Mouse (Mus musculus) gastrocnemius, adult 18-20 months (tissue): Measurements from ENCODE around the gene Fuk. TPM values are rescaled to one million over a fixed set of nuclear protein-coding genes. Genes with fewer than 3 reads are reported as not detected.
"Not testable (repeated sequence)": the region's sequence is repeated elsewhere in the genome, so short reads cannot be mapped to it uniquely, and the experiment has no call there.

Source experiments
- DNase-seq: peaks from one replicate; pipeline ENCODE4 v3.0.0; 2021; ENCODE audit warnings: low spot score
- total RNA-seq, 2 experiments: library from RNA; stranded (reverse); gene quantifications; 2 replicates each; pipeline ENCODE4 v1.2.3; 2021

The Fuk gene
- total RNA-seq, 2 experiments from 2014 or later, result 3.6 to 4.4 TPM

DNA sequence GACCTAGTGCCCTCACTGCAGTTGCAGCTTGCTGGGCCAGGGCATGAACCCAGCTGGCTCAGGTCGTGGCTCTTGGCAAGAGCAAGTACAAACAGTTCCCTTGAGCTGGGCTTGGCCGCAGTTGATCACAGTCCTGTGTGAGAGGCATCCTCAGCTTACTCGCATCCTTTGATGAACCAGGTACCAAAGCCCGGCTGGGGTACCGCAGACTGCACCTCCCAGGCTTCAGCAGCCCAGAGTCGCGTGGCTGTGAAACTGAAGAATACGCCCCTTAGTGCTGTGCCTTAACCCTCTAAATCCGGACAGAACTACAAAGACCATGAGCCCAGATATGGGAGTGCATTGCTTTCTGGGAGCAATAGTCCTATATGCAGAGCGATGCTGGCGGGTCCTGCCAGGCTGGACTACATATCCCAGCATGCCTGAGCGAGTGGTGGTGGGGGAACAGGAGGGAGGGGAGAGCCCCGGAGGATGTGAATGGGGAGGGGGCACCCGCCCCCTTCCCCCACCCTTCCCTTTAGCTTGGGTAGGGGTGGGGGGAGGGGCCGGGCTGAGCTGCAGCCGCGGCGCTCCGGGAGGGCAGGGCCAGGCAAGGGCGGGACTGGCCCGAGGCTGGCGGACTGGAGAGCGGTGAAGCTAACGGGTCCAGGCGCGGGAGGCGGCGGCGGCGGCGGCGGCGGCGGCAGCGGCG is 17.2 kb upstream of the Fuk start, which contains the start of gene St3gal2:
Gene St3gal2 (plus strand): TSS at position 582 of the 691 bp plus-strand sequence.
- DNase-seq, result peak; percentile 92

DNA sequence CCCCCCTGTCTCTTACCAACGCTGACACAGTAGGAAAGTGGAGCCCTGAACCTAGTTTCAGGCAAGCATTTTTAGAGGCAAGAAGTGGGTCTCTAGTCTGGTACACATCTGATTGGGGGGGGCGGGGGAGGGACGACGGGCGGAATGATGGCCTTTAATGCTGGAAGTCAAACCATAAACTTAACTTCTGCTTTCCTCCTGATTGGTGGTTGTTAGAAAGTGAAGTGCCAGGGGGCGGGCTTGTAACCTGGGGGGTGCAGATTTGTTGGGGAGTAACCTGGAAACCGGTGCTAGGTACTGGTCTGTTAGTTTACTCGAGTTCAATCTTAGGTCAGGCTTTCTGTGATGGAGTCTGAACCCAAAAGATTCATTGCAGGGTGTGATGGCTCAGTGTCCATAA is 16.2 kb upstream of the Fuk start:
- no peak for DNase-seq

DNA sequence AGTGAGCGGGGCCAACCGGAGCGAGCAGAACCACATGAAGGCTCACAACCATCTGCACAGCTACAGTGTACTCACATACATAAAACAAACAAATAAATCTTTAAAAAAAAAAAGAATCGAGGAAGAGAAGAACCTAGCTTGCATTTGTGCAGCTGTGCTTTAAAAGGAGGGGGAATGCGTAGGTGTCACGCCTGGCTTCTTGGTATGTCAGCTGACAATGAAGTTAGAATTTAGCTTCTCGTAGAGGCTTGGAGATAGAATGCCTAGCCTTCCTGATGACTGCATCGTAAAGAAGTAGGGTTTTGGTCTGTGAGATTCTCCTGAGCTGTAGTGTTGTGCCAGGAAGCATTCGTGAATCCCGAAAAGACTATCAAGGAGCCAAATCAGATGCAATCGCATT is 15.7 kb upstream of the Fuk start:
- no peak for DNase-seq

DNA sequence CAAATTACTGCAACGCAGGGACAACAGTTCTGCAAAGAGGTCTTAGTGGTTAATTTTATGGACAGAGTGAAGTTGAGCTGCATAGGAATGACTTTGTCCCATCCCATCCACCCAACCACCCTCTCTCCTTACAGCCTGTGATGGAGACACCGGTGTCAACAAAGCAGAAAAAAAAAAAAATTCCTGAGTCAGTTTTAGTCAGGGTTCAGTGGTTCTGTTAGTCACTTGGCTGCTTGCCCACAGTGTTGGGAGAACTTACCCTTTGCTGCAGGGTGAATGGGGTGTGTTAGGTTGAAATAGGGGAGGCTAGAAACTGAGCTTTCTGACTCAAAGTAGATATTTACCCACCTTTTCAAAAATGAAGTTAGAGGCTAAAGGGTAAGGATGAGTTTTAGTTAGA is 15.1 kb upstream of the Fuk start:
- DNase-seq, result no peak

DNA sequence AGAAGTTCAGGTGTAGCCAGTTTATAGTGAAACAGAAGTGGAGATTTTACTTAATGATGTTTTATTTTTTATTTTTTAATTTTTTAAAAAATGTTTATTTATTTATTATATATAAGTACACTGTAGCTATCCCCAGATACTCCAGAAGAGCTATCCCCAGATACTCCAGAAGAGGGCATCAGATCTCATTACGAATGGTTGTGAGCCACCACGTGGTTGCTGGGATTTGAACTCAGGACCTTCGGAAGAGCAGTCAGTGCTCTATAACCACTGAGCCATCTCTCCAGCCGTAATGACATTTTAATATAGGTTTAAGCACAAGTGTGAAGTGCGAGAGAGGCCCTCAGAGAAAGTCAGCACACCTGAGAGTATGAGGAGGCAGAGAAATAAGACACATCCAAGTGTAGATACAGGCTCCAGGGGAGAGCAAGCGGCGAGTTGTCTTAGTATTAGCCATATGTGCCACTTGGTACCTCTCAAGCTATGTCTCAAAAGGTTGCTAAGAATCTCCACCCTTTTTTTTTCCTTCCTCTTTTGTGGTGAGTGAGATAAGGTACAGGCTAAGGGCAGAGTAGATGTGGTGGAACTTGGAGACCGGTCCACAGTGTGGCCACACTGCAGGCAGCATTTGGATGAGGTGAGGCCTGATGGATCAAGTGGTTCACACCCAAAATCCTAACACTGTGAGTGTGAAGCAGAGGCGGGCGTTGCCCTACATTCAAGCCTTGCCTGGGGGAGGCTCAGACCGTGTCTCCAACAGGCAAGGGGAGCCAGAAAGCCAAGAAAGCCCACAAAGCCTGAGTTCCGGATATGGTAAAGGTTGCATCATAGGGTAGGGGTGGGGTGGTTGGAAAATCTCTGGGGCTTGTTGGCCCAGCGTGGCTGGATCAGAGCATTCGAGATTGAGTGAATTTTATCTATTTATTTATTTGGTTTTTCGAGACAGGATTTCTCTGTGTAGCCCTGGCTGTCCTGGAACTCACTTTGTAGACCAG is 9.6 kb upstream of the Fuk start:
- DNase-seq, result no peak

DNA sequence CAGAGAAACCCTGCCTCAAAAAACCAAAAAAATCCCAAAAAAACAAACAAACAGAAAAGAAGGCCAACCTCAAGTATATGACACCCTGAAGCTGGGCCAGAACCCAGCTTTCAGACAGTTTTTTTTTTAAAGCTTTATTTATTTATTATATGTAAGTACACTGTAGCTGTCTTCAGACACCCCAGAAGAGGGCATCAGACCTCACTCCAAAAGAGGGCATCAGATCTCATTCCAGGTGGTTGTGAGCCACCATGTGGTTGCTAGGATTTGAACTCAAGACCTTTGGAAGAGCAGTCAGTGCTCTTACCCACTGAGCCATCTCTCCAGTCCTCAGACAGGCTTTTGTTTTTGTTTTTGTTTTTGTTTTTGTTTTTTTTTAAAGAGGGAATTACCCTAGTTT is 7.6 kb upstream of the Fuk start:
- DNase-seq, result not testable (repeated sequence)

DNA sequence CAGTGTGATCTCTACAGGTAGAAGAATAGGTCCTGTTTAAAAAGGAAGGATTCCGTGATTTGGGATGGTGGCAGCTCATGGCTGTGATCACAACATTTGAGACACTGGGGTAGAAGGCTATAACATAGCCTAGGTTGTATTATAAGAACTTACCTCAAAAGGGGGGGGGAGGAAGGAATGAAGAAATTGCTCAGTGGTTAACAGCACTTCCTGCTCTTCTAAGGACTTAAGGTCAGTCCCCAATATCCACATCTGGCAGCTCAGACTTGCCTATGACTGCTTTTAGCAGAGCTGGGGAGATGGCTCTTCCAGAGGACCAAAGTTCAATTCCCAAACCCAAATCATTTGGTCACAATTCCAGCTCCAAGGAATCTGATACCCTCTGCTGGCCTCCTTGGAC is 4.4 kb upstream of the Fuk start:
- DNase-seq, result no peak

DNA sequence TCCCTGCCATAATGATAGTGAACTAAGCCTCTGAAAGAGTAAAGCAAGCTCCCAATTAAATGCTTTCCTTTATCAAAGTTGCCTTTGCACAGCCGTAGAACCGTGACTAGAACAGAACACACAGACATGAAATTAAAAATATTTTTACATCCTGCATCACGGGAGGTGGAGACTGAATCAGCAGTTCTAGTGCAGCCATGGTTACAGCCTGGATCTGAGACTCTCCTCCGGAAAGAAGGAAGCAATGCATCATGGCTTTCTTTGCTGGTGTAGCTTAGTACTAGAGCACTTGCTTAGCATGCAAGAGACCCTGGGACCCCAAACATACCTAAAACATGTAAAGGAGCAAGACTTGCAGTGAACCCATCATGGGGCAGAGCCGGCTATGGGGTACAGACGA is 3.1 kb upstream of the Fuk start:
- no peak for DNase-seq

DNA sequence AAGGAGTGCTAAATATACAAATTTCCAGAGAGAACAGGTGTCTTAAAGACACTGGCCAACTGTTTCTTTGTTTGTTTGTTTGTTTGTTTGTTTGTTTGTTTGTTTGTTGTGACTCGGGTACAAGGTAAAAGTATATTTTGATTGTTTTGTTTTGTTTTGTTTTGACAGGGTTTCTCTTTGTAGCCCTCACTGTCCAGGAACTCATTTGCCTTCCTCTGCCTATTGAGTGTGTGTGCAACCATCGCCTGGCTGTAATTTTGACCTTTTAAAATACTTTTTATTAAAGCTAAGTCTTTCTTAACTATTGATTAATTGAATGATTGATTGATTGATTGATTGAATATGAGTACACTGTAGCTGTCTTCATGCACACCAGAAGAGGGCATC is 284 bp upstream of the Fuk start:
- no peak for DNase-seq

DNA sequence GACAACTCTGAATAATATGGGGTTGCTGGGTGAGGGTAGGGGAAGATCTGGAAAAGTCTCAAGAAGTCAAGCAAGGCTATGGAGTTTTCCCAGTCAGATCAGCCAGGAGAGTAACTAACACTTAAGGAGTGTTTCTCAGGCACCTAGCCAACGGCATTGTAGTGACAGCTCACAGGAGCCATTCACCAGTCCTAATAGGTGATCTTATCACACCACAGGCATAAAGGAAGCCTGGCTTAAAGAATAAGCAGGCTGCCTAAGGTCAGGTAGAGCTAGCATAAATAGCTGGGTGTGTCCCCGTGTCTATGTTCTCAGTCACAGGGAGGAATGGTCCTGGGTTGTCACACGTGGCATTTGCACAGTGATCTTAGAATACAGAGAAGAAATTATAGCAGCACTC is 1.2 kb downstream of the Fuk start:
- DNase-seq, result no peak

DNA sequence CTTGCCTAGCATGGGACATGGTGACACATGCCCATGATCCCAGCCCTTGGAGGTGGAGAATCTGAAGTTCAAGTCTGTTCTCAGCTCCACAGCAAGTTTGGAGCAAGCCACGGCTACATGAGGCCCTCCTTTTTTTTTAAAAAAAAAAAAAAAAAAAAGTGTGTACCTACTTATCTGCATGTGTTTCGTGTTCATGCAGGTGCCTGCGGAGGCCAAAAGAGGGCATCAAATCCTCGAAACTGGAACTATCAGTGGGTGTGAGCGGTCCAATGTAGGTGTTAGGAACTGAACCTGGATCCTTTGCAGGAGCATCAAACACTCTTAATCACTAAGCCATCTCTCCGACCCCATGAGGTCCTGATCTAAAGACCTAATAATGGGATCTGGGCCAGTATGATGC is 4.8 kb downstream of the Fuk start:
- DNase-seq, result no peak

DNA sequence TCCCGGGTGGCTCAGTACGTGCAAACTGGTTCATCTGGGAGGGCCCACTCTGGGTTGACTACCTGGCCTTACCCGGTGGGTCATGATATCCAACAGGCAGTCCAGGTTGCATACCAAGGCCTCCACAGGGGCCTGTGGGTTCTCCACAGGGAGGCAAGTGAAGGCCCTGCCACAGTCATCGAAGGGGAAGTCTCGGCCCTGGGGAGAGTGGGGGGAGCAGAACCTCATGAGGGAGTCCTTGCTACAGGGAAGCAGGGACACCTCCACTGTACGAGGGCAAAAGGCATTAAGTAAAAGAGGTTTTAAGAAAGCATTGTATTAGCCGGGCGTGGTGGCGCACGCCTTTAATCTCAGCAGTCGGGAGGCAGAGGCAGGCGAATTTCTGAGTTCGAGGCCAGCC is 6.5 kb downstream of the Fuk start:
- no peak for DNase-seq

DNA sequence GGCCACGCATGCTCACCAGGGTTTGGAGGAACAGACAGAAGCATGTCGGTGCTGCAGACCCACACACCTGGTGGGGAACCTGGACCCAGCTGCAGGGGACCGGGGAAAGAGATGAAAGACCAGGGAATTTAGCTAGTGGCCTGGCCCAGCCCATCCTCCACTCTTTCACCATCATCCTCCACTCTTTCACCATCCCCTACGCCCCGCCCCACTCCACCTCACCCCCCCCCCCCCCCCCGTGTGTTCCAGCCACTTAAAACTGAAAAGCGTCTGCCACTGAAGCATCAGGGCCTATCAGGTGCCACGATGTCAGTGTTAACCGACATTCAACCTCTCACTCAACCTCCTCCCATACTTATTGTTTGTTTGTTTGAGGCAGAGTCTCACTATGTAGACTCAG is 7.0 kb downstream of the Fuk start:
- DNase-seq, result no peak

DNA sequence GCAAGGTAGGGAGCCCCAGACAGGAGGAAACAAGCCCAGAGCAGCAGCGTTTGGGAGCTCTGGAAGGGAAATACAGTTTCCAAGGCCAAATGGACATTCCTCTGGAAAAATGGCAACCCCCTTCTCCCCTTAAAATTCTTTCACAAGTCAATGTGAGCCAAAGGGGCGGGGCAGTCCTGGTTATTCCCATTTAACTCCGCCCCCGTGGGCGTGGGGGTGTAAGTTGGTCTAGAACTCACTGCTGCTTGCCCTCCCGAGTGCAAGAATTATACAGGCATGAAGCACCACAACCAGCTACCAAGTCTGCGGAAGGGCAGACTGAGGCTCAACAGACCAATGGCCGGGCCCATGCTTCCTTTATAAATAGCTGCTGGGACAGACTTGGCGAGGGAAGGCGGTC is 7.4 kb downstream of the Fuk start:
- no peak for DNase-seq

DNA sequence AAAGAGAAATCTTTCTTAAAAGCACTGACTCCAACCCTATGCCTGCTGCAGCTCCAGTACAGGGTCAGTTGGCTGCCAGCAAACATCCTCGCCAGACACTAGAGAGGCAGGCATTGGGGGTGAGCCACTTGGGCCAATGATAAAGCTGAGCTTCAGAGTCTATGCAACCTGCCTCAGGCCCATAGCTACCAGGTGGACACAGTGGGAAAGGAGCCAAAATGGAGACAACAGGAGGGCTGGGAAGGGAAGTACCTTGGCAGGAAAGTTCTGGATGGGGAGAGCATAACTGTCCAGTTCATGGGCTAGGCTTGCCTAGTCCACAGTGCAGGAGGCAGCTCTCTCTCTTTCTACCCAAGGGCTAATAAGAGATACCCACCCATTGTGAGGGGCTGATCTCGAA is 9.4 kb downstream of the Fuk start:
- no peak for DNase-seq

DNA sequence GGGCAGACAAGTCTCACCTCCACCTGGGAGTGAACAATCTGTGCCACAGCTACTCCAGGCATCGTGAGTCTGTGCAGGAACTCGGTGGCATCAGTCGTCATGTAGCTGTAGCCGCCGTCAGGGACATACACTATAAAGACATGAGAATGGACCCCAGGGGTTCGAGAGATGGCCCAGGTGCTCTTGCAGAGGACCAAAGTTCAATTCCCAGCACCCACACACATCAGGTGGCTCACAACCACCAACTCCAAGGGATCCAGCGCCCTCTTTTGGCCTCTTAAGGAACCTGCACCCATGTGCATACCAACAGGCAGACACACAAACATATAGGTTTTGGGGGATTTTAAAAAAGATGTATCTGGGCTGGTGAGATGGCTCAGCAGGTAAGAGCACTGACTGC is 10.2 kb downstream of the Fuk start:
- DNase-seq, result no peak

DNA sequence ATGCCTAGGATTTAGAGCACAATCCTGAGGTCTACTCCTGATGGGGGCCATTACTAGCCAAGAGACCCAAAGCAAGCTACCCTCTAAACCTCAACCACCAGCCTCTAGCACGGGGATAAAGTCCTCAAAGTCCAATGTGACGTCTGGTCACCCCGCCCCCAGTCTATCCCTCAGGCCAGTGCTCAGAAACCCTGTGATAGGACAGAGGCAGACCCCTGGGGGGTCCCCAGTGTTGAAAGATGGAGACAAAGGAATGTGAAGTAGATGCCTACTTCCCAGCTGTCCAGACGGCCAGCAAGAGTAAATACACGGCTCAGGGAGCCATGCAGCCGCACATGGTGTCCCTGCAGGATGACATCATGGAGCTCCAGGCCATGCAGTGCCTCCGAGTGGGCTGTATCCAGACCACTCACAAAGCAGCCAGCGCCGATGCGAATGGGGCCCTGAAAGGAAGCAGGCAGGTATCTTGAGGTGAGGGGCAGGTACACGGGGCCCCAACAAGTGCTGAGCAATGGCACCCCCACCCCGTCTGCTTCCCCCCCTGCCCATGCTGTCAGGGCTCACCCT is 12.3 kb downstream of the Fuk start:
- DNase-seq, result no peak

DNA sequence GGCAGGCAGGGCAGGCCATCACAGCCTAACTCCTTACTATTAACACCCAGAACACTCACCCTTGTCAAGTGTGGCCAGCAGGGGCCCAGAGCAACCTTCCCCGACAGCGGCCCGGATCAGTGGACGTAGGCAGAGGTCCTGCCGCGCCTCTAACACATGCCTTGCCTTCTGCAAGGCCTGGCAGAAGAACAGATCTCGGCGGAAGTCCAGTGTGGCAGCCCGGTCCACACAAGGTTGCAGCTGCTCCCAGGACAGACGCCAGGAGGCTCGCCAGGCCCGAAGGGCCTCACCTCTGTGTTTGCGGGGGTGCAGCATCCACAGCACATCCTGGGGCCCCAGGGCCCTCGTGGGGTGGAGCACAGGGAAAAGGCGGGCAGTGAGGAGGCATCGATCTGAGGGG is 13.4 kb downstream of the Fuk start:
- DNase-seq, result peak; percentile 31

DNA sequence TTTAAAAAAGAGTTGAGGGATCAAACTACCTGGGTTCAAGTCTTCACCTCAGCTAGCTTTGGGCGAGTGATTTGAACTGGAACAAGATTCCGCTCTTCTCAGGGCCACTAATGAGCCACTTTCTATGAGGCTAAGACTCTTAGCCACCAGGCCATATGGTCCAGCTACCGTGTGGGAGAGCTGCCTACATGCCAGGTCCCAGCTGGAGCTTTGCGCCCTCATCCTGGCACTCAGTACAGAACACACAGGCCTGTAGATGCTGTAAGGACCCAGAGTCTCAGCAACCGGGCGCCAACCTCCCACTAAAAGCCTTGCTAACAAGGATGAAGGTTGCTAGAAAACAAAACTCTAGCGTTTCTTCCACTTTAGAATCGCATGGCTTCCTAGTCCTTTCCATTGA is 13.8 kb downstream of the Fuk start:
- DNase-seq, result no peak

DNA sequence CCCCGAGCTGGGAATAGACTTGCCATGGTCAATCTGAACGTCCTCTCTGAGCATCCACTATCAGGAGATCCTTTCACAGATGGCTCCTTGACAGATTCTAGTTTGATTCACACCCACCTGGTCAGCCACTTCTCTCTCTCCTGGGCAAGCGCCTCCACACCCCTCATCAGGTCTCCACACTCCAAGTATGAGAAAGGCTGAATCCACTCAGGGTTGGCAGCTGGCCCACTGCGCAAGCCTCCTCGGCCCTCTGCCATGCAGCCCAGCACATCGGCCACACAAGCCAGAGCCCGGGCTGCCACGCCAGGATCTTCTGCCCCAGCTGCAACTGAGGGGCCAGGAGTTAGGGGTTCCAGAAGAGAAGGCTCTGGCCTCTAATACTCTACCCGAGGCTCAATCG is 14.7 kb downstream of the Fuk start:
- no peak for DNase-seq

DNA sequence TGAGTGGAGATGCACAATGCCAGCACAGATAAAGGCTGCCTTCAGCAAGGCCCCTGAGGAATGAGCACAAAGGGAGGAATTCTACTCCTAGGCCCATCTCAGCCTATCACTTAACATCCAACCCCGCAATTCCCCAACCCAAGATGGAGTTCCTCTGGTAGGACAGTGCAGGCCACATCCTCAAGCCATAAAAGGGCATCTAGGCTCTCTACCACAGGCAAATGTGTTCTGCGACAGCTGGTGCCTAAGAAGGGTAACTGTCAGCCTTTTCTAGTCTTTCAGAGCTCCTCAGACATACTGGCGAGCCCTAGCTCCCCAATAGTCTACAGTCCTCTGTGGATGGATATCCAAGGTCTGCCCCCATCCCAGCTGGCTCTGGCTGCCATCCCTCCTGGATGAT is 15.7 kb downstream of the Fuk start:
- no peak for DNase-seq

DNA sequence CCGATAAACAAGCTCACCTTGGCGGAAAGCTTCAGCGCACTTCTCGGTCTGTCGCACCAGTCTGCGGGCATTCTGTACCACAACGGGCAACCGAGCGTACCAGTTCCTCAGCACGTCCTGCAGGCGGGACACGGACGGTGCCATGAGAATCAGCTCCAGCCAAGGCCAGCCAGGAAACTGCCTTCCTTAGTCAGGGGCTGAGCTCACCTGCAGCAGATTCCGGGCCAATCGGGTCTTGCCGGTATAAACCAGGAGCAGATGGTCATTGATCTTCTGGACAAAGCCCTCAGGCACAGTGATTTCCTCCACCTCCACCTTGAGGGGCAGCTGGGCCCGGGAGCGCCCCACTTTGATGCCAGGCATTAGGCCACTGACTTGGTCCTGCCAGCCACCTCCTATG is 18.5 kb downstream of the Fuk start:
- DNase-seq, result no peak
